Mouse (Mus musculus): ENCODE data around the gene Lyz1. TPM values are rescaled to one million over a fixed set of nuclear protein-coding genes. Genes with fewer than 3 reads are reported as not detected.
"Not testable (repeated sequence)": the region's sequence is repeated elsewhere in the genome, so short reads cannot be mapped to it uniquely, and the experiment has no call there.

The Lyz1 gene
- polyA plus RNA-seq, 1 experiment from 2014 or later, result 0.29 TPM

DNA sequence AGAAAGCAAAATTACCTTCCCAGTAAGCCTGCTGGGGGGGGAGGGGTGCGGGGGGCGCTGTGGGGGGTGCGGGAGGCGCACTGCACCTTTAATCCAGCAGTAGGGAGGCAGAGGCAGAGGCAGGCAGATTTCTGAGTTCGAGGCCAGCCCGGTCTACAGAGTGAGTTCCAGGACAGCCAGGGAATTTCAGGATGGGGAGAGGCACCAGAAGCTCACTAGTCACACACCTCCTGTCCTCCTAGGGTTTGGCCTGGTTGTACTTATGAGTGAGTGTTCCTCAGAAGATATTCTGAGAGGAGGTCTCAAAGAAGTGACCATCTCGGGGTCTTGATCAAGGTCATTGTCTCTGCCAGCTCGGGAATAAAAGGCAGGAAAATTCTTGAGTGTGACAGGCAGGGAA lies 19.5 kb upstream of the Lyz1 start:
- DNase-seq (ENCODE audit: low spot score) (no peak), ATAC-seq (ENCODE audit: low FRiP score, low TSS enrichment) (no peak)
- TF ChIP-seq EP300 (optimal IDR thresholded peaks at IDR 0.05), result no peak
- no peak for TF ChIP-seq CTCF (IDR thresholded peaks at IDR 0.05; ENCODE audit: low read depth)
- no peaks in the 10 kb centered on the region for H3K36me3 ChIP-seq (ENCODE audit: control insufficient read depth, insufficient read depth, low read length)
- H3K9me3 ChIP-seq (ENCODE audit: control insufficient read depth, low read length), result no peaks in the 10 kb centered on the region
- 74% methylated on average over 8 of the region's 8 CpGs for whole genome bisulfite sequencing
- H3K4me3 ChIP-seq (ENCODE audit: low read depth, low read length), result no peak overlapping the region
- no peak overlapping the region for H3K9ac ChIP-seq (ENCODE audit: low read length)
- no peaks in the 10 kb centered on the region for H3K4me1 ChIP-seq (replicated peaks; ENCODE audit: control insufficient read depth, insufficient read depth)
- H3K27me3 ChIP-seq (ENCODE audit: control insufficient read depth, insufficient read depth, low read length), result no peaks in the 10 kb centered on the region
- no peak overlapping the region for H3K4me2 ChIP-seq (replicated peaks; ENCODE audit: low read depth)
- H3K27ac ChIP-seq (replicated peaks), result no peak overlapping the region

DNA sequence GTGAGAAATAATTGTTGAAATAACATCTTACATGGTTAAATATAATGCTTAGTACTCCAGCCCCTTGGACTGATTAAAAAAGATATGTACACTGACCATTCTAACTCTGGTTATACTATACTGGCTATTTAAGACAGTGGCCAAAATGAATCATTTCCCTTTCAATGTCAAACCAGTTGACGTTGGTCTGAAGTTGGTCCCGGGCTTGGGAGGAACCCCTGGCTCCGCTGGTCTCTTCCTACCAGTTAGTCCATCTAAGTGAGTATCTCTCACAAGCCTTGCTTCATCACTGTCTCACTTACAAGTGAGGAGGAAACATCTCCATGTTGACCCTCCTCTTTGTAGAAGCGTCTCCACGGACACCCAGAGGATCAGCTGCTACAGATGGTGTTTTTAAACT lies 11.7 kb upstream of the Lyz1 start:
- no peak for DNase-seq (ENCODE audit: low spot score)
- no peak for TF ChIP-seq EP300 (optimal IDR thresholded peaks at IDR 0.05)
- Histone ChIP-seq H3K36me3 (ENCODE audit: control insufficient read depth, insufficient read depth, low read length) (no peaks in the 10 kb centered on the region), H3K4me3 (ENCODE audit: low read depth, low read length) (no peak overlapping the region), H3K9me3 (ENCODE audit: control insufficient read depth, low read length) (no peaks in the 10 kb centered on the region), H3K9ac (ENCODE audit: low read length) (no peak overlapping the region), H3K4me1 (replicated peaks; ENCODE audit: control insufficient read depth, insufficient read depth) (no peaks in the 10 kb centered on the region), H3K27me3 (ENCODE audit: control insufficient read depth, insufficient read depth, low read length) (no peaks in the 10 kb centered on the region), H3K27ac (replicated peaks) (no peak overlapping the region), H3K4me2 (replicated peaks; ENCODE audit: low read depth) (no peak overlapping the region)
- 83% methylated on average over 5 of the region's 5 CpGs for WGBS
- no peak for ATAC-seq (ENCODE audit: low FRiP score, low TSS enrichment)

DNA sequence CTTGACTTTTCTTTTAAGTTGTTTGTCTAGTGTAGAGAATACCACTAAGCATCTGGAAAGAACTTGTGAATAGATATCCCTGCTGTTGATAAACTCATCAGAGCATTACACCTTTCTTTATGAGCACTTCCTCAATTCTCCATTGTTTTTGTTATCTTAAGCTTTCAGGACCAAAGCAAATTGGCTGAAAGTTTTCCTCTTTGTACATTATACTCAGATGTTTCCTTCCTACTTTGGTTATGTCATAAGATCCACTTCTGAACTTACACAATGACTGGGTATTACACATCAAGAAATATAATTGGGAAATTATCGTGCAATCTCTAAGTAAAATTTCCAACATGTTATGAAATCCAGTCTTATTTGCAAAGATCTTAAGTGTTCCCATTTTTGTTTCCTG lies 9.0 kb upstream of the Lyz1 start:
- H3K36me3 ChIP-seq (ENCODE audit: control insufficient read depth, insufficient read depth, low read length), result no peaks in the 10 kb centered on the region
- ATAC-seq (ENCODE audit: low FRiP score, low TSS enrichment) (no peak), DNase-seq (ENCODE audit: low spot score) (no peak)
- no peaks in the 10 kb centered on the region for H3K9me3 ChIP-seq (ENCODE audit: control insufficient read depth, low read length)
- no peak overlapping the region for H3K4me2 ChIP-seq (replicated peaks; ENCODE audit: low read depth)
- H3K4me3 ChIP-seq (ENCODE audit: low read depth, low read length), result no peak overlapping the region
- no peaks in the 10 kb centered on the region for H3K27me3 ChIP-seq (ENCODE audit: control insufficient read depth, insufficient read depth, low read length)
- WGBS, result 66% methylated on average over 1 of the region's 1 CpGs
- no peaks in the 10 kb centered on the region for H3K4me1 ChIP-seq (replicated peaks; ENCODE audit: control insufficient read depth, insufficient read depth)
- H3K9ac ChIP-seq (ENCODE audit: low read length), result no peak overlapping the region
- no peak for TF ChIP-seq CTCF (IDR thresholded peaks at IDR 0.05; ENCODE audit: low read depth)
- H3K27ac ChIP-seq (replicated peaks), result no peak overlapping the region

DNA sequence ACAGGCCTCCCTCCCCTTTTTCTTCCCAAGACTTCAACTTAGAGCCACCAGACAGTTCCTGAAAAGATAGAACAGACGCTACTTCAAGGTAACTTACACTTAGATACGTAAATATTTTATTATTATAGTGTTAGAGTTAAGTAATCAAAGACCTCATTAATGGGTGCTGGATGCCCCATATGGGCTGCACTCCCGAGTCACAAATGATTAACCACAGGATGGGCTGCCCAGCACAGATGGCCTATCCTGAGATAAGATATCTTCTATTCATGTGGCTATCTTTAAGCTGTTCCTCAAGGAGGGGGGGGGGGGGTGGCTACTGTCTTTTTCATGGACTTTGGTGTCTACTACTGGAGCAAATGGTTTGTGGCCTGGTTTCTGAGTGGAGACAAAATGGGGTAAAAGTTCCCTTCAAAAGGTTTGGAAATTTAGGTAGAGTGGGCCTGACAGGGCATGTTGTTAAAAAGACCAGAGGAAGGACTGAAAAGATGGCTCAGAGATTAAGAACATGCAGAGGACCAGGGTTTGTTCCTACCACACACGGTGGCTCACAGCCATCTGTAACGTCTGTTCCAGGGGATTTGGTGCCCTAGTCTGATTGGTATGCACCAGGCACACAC lies 7.3 kb upstream of the Lyz1 start:
- no peaks in the 10 kb centered on the region for H3K36me3 ChIP-seq (ENCODE audit: control insufficient read depth, insufficient read depth, low read length)
- H3K27me3 ChIP-seq (ENCODE audit: control insufficient read depth, insufficient read depth, low read length), result no peaks in the 10 kb centered on the region
- DNase-seq (ENCODE audit: low spot score) (no peak), ATAC-seq (ENCODE audit: low FRiP score, low TSS enrichment) (no peak)
- no peak overlapping the region for H3K9ac ChIP-seq (ENCODE audit: low read length)
- H3K27ac ChIP-seq (replicated peaks), result no peak overlapping the region
- H3K4me3 ChIP-seq (ENCODE audit: low read depth, low read length), result no peak overlapping the region
- TF ChIP-seq EP300 (optimal IDR thresholded peaks at IDR 0.05) (no peak), CTCF (IDR thresholded peaks at IDR 0.05; ENCODE audit: low read depth) (no peak)
- no peaks in the 10 kb centered on the region for H3K4me1 ChIP-seq (replicated peaks; ENCODE audit: control insufficient read depth, insufficient read depth)
- H3K9me3 ChIP-seq (ENCODE audit: control insufficient read depth, low read length), result no peaks in the 10 kb centered on the region
- 59% methylated on average over 5 of the region's 5 CpGs for WGBS
- H3K4me2 ChIP-seq (replicated peaks; ENCODE audit: low read depth), result no peak overlapping the region

DNA sequence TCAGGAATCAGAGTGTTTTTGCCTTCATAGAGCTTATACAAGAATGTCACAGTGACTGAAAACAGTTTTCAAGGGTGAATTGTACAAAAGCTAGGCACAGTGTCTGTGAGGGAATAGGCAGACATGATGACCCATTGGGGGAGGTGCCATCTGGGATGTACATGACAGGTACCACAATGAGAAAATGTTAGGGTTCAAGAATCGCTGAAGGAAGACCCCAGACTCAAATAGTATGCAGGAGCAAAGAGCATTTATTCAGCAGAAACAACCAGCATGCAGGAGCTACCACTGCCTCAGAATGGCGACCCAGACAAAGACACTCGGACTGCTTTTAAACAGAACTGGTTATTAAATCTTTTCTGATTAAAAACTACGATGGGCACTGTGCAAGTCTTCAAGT lies 6.4 kb upstream of the Lyz1 start:
- ATAC-seq (ENCODE audit: low FRiP score, low TSS enrichment), result no peak
- Histone ChIP-seq H3K4me3 (ENCODE audit: low read depth, low read length) (no peak overlapping the region), H3K36me3 (ENCODE audit: control insufficient read depth, insufficient read depth, low read length) (no peaks in the 10 kb centered on the region), H3K4me1 (replicated peaks; ENCODE audit: control insufficient read depth, insufficient read depth) (no peaks in the 10 kb centered on the region), H3K4me2 (replicated peaks; ENCODE audit: low read depth) (no peak overlapping the region), H3K27ac (replicated peaks) (no peak overlapping the region), H3K27me3 (ENCODE audit: control insufficient read depth, insufficient read depth, low read length) (no peaks in the 10 kb centered on the region), H3K9me3 (ENCODE audit: control insufficient read depth, low read length) (no peaks in the 10 kb centered on the region), H3K9ac (ENCODE audit: low read length) (no peak overlapping the region)
- no peak for DNase-seq (ENCODE audit: low spot score)
- TF ChIP-seq CTCF (IDR thresholded peaks at IDR 0.05; ENCODE audit: low read depth) (no peak), EP300 (optimal IDR thresholded peaks at IDR 0.05) (no peak)
- 83% methylated on average over 4 of the region's 4 CpGs for WGBS

DNA sequence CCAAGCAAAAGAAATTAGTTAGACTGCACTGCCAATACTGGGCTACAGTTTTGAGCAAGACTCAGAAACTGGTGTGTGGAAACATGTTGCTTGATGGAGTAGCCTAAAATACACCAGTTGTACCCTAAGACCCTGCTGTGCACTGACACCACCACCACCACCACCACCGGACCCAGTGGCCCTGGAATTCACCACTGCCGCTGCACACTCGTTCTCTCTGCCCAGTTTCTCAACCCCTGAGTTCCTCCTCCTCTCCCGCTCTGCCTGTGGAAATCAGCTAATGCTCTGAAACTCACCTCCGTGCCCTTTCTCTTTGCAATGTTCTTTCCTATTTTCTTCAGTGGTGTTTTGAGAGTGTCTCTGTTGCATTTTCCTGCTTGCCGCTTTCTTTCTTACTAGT lies 5.7 kb upstream of the Lyz1 start:
- H3K4me3 ChIP-seq (ENCODE audit: low read depth, low read length), result no peak overlapping the region
- no peak overlapping the region for H3K27ac ChIP-seq (replicated peaks)
- H3K4me2 ChIP-seq (replicated peaks; ENCODE audit: low read depth), result no peak overlapping the region
- DNase-seq (ENCODE audit: low spot score) (no peak), ATAC-seq (ENCODE audit: low FRiP score, low TSS enrichment) (no peak)
- TF ChIP-seq EP300 (optimal IDR thresholded peaks at IDR 0.05), result no peak
- TF ChIP-seq CTCF (IDR thresholded peaks at IDR 0.05; ENCODE audit: low read depth), result no peak
- no peaks in the 10 kb centered on the region for H3K4me1 ChIP-seq (replicated peaks; ENCODE audit: control insufficient read depth, insufficient read depth)
- no peaks in the 10 kb centered on the region for H3K27me3 ChIP-seq (ENCODE audit: control insufficient read depth, insufficient read depth, low read length)
- 83% methylated on average over 6 of the region's 6 CpGs for WGBS
- H3K9ac ChIP-seq (ENCODE audit: low read length), result no peak overlapping the region
- H3K9me3 ChIP-seq (ENCODE audit: control insufficient read depth, low read length), result no peaks in the 10 kb centered on the region
- H3K36me3 ChIP-seq (ENCODE audit: control insufficient read depth, insufficient read depth, low read length), result no peaks in the 10 kb centered on the region

DNA sequence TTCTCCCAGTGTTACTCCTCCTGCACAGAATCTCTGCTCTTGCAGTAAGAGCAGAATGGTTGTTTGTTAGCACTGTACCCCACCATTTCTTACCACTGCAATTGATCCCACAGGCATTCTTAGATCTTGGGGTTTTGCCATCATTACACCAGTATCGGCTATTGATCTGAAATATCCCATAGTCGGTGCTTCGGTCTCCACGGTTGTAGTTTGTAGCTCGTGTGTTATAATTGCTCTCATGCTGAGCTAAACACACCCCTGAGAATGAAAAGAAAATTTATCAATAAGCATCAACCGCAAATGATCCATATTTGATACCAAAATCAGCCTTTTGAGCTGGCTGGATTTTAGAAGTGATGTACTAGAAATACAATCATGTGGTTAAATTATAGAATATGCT lies 1.7 kb downstream of the Lyz1 start:
- H3K9me3 ChIP-seq (ENCODE audit: control insufficient read depth, low read length); H3K27ac ChIP-seq (replicated peaks); H3K36me3 ChIP-seq (ENCODE audit: control insufficient read depth, insufficient read depth, low read length); H3K4me2 ChIP-seq (replicated peaks; ENCODE audit: low read depth); ATAC-seq (ENCODE audit: low FRiP score, low TSS enrichment); H3K9ac ChIP-seq (ENCODE audit: low read length); H3K4me1 ChIP-seq (replicated peaks; ENCODE audit: control insufficient read depth, insufficient read depth); H3K27me3 ChIP-seq (ENCODE audit: control insufficient read depth, insufficient read depth, low read length); DNase-seq (ENCODE audit: low spot score); H3K4me3 ChIP-seq (ENCODE audit: low read depth, low read length): not testable (repeated sequence)
- whole genome bisulfite sequencing, result 89% methylated on average over 6 of the region's 6 CpGs
